Mouse (Mus musculus) embryonic fibroblast, embryonic 13.5 days (primary cell): ENCODE measurements at regions not wholly inside any gene's neighbourhood (a gene's known extent, or its start where the extent isn't known, plus 50 kb on each side); places are given as distances from the start of the nearest gene placed in this dataset.

Experiments used
- CTCF ChIP-seq: IDR thresholded peaks from 2 replicates; pipeline ENCODE4 v1.5.1; 2011; ENCODE audit warnings: mild to moderate bottlenecking, control low read depth, low read length, moderate library complexity, borderline replicate concordance; ENCODE audit not compliant: insufficient read depth
- POLR2A ChIP-seq: IDR thresholded peaks from 2 replicates; pipeline ENCODE4 v1.6.1; 2011; ENCODE audit warnings: low read depth, mild to moderate bottlenecking, control low read depth, low read length, moderate library complexity

DNA sequence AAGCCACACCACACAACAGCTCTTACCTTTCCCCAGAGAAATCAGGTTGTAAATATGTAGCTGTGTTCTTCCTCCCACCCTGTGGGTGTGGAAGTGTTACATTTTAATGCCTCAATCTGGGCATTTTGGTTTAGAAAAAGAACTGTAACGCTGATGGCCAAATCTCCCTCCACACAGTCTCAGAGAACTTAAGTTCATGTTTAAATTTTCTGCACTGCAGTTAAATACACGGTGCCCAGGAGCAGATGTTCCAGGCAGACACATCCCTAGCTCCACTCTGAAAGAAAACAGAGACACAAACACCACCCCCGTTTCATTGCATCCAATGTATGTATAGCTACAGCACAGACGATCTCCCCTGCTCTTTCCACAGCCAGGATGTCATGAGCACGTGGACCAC is 206.1 kb downstream of the Tle3 start:
- no peak for TF ChIP-seq CTCF
- TF ChIP-seq POLR2A = no peak
